Mouse (Mus musculus) liver, embryonic 14.5 days (tissue): ENCODE measurements at regions not wholly inside any gene's neighbourhood (a gene's known extent, or its start where the extent isn't known, plus 50 kb on each side); places are given as distances from the start of the nearest gene placed in this dataset.

ENCODE experiments used
- ATAC-seq: fragments of 200-750 bp; cut with Nextera tagmentation; 2 replicates; pipeline ENCODE4 v1.8.0; 2017; ENCODE audit warnings: moderate number of reproducible peaks, mild to moderate bottlenecking, moderate library complexity; ENCODE audit not compliant: insufficient read depth
- DNase-seq, 3 experiments: peaks; one replicate each; pipeline ENCODE4 v3.0.0-alpha.2; 2012 to 2013; ENCODE audit warnings: low read depth in 3 of 3, low spot score in 3 of 3
- H3K27ac ChIP-seq: fragments of 300-500 bp; sonication (generic); 2 replicates; pipeline ENCODE4 v1.5.1; 2014; ENCODE audit warnings: moderate library complexity, mild to moderate bottlenecking, control low read depth, inconsistent platforms
- H3K27me3 ChIP-seq: fragments of 300-500 bp; sonication (generic); 2 replicates; pipeline ENCODE4 v1.6.1; 2014; ENCODE audit warnings: mild to moderate bottlenecking, low read length, moderate library complexity; ENCODE audit not compliant: control insufficient read depth, insufficient read depth
- H3K36me3 ChIP-seq: fragments of 300-500 bp; sonication (generic); replicated peaks from 2 replicates; pipeline ENCODE4 v1.6.1; 2014; ENCODE audit warnings: low read depth; ENCODE audit not compliant: control insufficient read depth, insufficient read depth
- H3K4me1 ChIP-seq, 2 experiments: fragments of 200-500 bp in 1 of 2; fragments of 300-500 bp in 1 of 2; sonication (generic) in 1 of 2; replicated peaks; 2 replicates each; pipeline ENCODE4 v1.6.1; 2012 to 2014; ENCODE audit warnings: antibody characterized with exemption in 1 of 2, inconsistent platforms in 1 of 2, low read length in 1 of 2; ENCODE audit not compliant: control insufficient read depth in 2 of 2, insufficient read depth in 2 of 2
- H3K4me2 ChIP-seq: fragments of 300-500 bp; sonication (generic); 2 replicates; pipeline ENCODE4 v1.6.1; 2014; ENCODE audit warnings: low read depth, mild to moderate bottlenecking, control low read depth, moderate library complexity
- H3K4me3 ChIP-seq, 2 experiments: fragments of 200-500 bp in 1 of 2; fragments of 300-500 bp in 1 of 2; sonication (generic) in 1 of 2; 2 replicates each; pipeline ENCODE4 v1.5.1; 2012 to 2014; ENCODE audit warnings: low read depth in 2 of 2, low read length in 2 of 2, mild to moderate bottlenecking in 2 of 2, control low read depth in 1 of 2, inconsistent platforms in 1 of 2, moderate library complexity in 1 of 2; ENCODE audit not compliant: insufficient read depth in 1 of 2
- H3K9ac ChIP-seq: fragments of 300-500 bp; sonication (generic); replicated peaks from 2 replicates; pipeline ENCODE4 v1.6.1; 2014; ENCODE audit warnings: mild to moderate bottlenecking, control low read depth, moderate library complexity
- H3K9me3 ChIP-seq: fragments of 300-500 bp; sonication (generic); 2 replicates; pipeline ENCODE4 v1.6.1; 2016; ENCODE audit warnings: low read length, mixed read lengths; ENCODE audit not compliant: control insufficient read depth
- CTCF ChIP-seq: IDR thresholded peaks from 2 replicates; pipeline ENCODE4 v1.5.1; 2016; ENCODE audit warnings: antibody characterized with exemption, low read depth, control low read depth
- EP300 ChIP-seq: IDR thresholded peaks from 2 replicates; pipeline ENCODE4 v1.6.1; 2016; ENCODE audit warnings: antibody characterized with exemption, low read depth
- WGBS: fragments of 180-500 bp; shearing (Covaris S2); extraction: QIAGEN DNeasy Blood & Tissue Kit; methylation state at CpG from one replicate; pipeline ENCODE4 v1.1.7; 2014; ENCODE audit not compliant: insufficient replicate concordance; 5-methylcytosine and 5-hydroxymethylcytosine counted together

- H3K4me1 ChIP-seq = peaks cover 5 to 8% of the 10 kb centered on the region in 2 experiments; a peak in 3 of 4 replicates
- H3K27ac ChIP-seq = no peak overlapping the region
- H3K4me2 ChIP-seq = no peak overlapping the region
- WGBS = 76% methylated on average over 6 of the region's 6 CpGs
- H3K27me3 ChIP-seq = no peaks in the 10 kb centered on the region
- no peak overlapping the region for H3K9ac ChIP-seq
- no peaks in the 10 kb centered on the region for H3K9me3 ChIP-seq
- no peak overlapping the region for H3K4me3 ChIP-seq
- no peak for DNase-seq
- no peak for ATAC-seq
- TF ChIP-seq CTCF = no peak
- TF ChIP-seq EP300 = no peak
- no peaks in the 10 kb centered on the region for H3K36me3 ChIP-seq
These were observed 121.6 kb downstream of the Gadd45g start for GRCm38 (mm10) chr13:51968103-51968502.

DNA sequence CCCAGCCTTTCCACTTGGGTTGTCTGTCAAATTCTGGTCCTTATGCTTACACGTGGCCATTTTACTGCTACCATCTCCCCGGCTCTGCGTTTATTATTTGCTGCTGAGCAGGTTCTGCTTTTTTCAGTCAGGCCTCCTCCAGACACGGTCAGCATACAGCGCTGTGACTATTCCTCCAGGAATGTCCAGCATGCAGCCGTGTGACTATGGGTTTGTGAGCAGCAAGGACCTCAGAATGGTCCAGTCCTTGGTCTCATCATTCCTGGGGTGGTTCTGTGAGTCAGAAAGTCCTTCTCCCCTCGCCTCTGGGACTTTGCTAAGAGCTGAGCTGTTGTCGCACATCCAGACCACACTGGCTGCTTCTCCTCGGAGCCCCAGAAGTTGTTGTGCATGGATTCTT, 122.3 kb downstream of the Gadd45g start:
- H3K9ac ChIP-seq = no peak overlapping the region
- H3K4me2 ChIP-seq = no peak overlapping the region
- ATAC-seq (no peak), DNase-seq (no peak)
- TF ChIP-seq CTCF (no peak), EP300 (no peak)
- peaks cover 5 to 8% of the 10 kb centered on the region in 2 experiments; a peak in 3 of 4 replicates for H3K4me1 ChIP-seq
- H3K27ac ChIP-seq = no peak overlapping the region
- no peak overlapping the region for H3K4me3 ChIP-seq
- H3K27me3 ChIP-seq = no peaks in the 10 kb centered on the region
- 55% methylated on average over 9 of the region's 9 CpGs for WGBS
- H3K9me3 ChIP-seq = no peaks in the 10 kb centered on the region
- no peaks in the 10 kb centered on the region for H3K36me3 ChIP-seq

GRCm38 (mm10) chr13:51970051-51970450, 123.6 kb downstream of the Gadd45g start:
- WGBS = 32% methylated on average over 11 of the region's 11 CpGs
- Histone ChIP-seq H3K4me3 (no peak overlapping the region), H3K9me3 (no peaks in the 10 kb centered on the region), H3K4me2 (no peak overlapping the region), H3K4me1 (peaks cover 6 to 12% of the 10 kb centered on the region in 2 experiments), H3K27ac (no peak overlapping the region), H3K9ac (no peak overlapping the region), H3K27me3 (no peaks in the 10 kb centered on the region), H3K36me3 (no peaks in the 10 kb centered on the region)
- no peak for TF ChIP-seq EP300
- no peak for TF ChIP-seq CTCF
- ATAC-seq (no peak), DNase-seq (peak in 1 of 3 experiments; percentile 32)

DNA sequence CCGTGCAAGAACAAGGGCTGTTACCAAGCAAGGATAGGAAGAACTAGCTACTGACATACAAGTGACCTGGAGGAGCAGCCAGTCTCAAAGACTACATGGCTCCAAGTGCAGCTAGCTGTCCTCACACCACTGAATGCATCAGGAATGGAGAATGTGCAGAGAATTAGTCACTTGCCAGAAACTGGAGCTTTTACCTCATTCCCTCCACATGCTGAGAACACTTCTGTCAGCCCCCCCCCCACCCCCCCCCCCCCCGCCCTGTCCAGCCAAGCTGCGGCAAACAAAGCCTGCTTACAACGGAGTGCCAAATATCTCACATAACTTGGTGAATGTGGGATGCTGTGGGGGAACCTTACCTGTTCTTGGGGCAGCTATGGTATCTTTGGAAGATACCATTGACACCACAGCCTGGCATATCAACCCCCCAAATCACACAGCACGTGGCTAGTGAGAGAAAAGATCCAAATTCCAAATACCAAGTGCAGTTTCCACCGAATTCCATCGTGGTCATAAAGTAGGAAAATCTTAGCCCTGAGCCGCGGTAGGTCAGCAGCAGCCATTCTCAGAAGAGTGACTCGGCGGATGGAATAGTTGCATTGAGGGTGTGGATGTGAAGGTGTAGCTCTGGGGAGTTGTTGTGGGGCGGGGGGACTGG, 126.3 kb downstream of the Gadd45g start:
- WGBS = 70% methylated on average over 12 of the region's 12 CpGs
- ATAC-seq (no peak), DNase-seq (no peak)
- no peaks in the 10 kb centered on the region for H3K36me3 ChIP-seq
- no peaks in the 10 kb centered on the region for H3K27me3 ChIP-seq
- no peak overlapping the region for H3K27ac ChIP-seq
- peaks cover 22 to 25% of the 10 kb centered on the region in 2 experiments for H3K4me1 ChIP-seq
- H3K4me3 ChIP-seq = no peak overlapping the region
- no peak overlapping the region for H3K9ac ChIP-seq
- TF ChIP-seq EP300 (no peak), CTCF (no peak)
- no peak overlapping the region for H3K4me2 ChIP-seq
- H3K9me3 ChIP-seq = peaks cover 4% of the 10 kb centered on the region; the same call in 1 of the 2 replicates

DNA sequence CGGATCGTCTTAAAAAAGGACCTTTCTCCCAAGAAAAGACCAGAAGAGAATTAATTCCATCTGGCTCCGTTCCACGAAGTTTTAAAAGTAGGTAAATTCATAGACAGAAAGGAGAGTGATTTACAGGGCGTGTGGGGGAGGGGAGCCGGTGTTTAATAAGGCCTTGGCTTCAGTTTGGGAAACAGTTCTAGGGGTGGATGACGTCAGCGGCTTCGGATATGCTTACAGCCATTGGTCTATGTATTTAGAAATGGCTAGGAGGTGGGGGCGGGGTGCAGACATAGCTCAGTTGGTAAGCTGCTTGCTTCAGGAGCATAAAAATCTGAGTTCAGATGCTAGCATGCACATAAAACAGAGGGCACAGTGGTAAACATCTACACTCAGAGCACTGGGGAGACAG, 127.0 kb downstream of the Gadd45g start:
- Histone ChIP-seq H3K4me3 (no peak overlapping the region), H3K4me1 (peaks cover 26 to 29% of the 10 kb centered on the region in 2 experiments), H3K4me2 (no peak overlapping the region), H3K27ac (no peak overlapping the region), H3K36me3 (no peaks in the 10 kb centered on the region), H3K9ac (no peak overlapping the region), H3K9me3 (peaks cover 4% of the 10 kb centered on the region; the same call in 1 of the 2 replicates), H3K27me3 (no peaks in the 10 kb centered on the region)
- ATAC-seq (no peak), DNase-seq (no peak)
- 74% methylated on average over 10 of the region's 10 CpGs for WGBS
- TF ChIP-seq CTCF = no peak
- TF ChIP-seq EP300 = no peak
